Mouse (Mus musculus): ENCODE data around the gene Gm20708. TPM values are rescaled to one million over a fixed set of nuclear protein-coding genes. Genes with fewer than 3 reads are reported as not detected.

Gm20708 gene
- polyA plus RNA-seq, 1 experiment from 2014 or later = not detected

- peaks cover 37% of the 10 kb centered on the region for H3K4me1 ChIP-seq (replicated peaks)
- H3K9me3 ChIP-seq (replicated peaks) = no peaks in the 10 kb centered on the region
- no peak overlapping the region for H3K4me2 ChIP-seq
- H3K36me3 ChIP-seq = peaks cover 99% of the 10 kb centered on the region
- DNase-seq (no peak), ATAC-seq (ENCODE audit: low read depth) (no peak)
- no peak overlapping the region for H3K27ac ChIP-seq
- H3K27me3 ChIP-seq = no peaks in the 10 kb centered on the region
- H3K4me3 ChIP-seq (replicated peaks) = no peak overlapping the region
- H3K9ac ChIP-seq = no peak overlapping the region
- whole genome bisulfite sequencing (ENCODE audit: insufficient replicate concordance) = 94% methylated on average over 7 of the region's 7 CpGs
These were observed 37.1 kb upstream of the Gm20708 start for GRCm38 (mm10) chr11:117772352-117772751.

GRCm38 (mm10) chr11:117774925-117775324 lies 34.5 kb upstream of the Gm20708 start:
- Histone ChIP-seq H3K36me3 (peaks cover 89% of the 10 kb centered on the region), H3K4me1 (replicated peaks) (peaks cover 47% of the 10 kb centered on the region), H3K27ac (no peak overlapping the region), H3K27me3 (no peaks in the 10 kb centered on the region), H3K4me3 (replicated peaks) (no peak overlapping the region), H3K9me3 (replicated peaks) (no peaks in the 10 kb centered on the region), H3K9ac (no peak overlapping the region), H3K4me2 (no peak overlapping the region)
- DNase-seq (no peak), ATAC-seq (ENCODE audit: low read depth) (no peak)
- 93% methylated on average over 10 of the region's 10 CpGs for WGBS (ENCODE audit: insufficient replicate concordance)

GRCm38 (mm10) chr11:117775540-117775939 lies 33.9 kb upstream of the Gm20708 start:
- DNase-seq = no peak
- 76% methylated on average over 13 of the region's 13 CpGs for WGBS (ENCODE audit: insufficient replicate concordance)
- Histone ChIP-seq H3K4me1 (replicated peaks) (peaks cover 47% of the 10 kb centered on the region), H3K4me2 (no peak overlapping the region), H3K27ac (0 out of 2 replicates have a peak overlapping the region, but pooled peaks have one; percentile 34), H3K36me3 (peaks cover 83% of the 10 kb centered on the region), H3K9me3 (replicated peaks) (no peaks in the 10 kb centered on the region), H3K9ac (no peak overlapping the region), H3K27me3 (no peaks in the 10 kb centered on the region), H3K4me3 (replicated peaks) (no peak overlapping the region)
- no peak for ATAC-seq (ENCODE audit: low read depth)

- Histone ChIP-seq H3K27me3 (no peaks in the 10 kb centered on the region), H3K4me2 (no peak overlapping the region), H3K27ac (peak overlapping the region; percentile 34; the same call in 1 of the 2 replicates), H3K36me3 (peaks cover 76% of the 10 kb centered on the region), H3K9me3 (replicated peaks) (no peaks in the 10 kb centered on the region), H3K9ac (no peak overlapping the region), H3K4me1 (replicated peaks) (peaks cover 51% of the 10 kb centered on the region), H3K4me3 (replicated peaks) (no peak overlapping the region)
- no peak for DNase-seq
- no peak for ATAC-seq (ENCODE audit: low read depth)
- 94% methylated on average over 14 of the region's 14 CpGs for WGBS (ENCODE audit: insufficient replicate concordance)
These were observed 33.2 kb upstream of the Gm20708 start for GRCm38 (mm10) chr11:117776085-117776792.

- Histone ChIP-seq H3K27me3 (no peaks in the 10 kb centered on the region), H3K9ac (peak overlapping the region; percentile 97), H3K4me2 (peak overlapping the region; percentile 98), H3K27ac (peak overlapping the region; percentile 100; the same call in 1 of the 2 replicates), H3K4me1 (replicated peaks) (peaks cover 60% of the 10 kb centered on the region), H3K36me3 (peaks cover 67% of the 10 kb centered on the region), H3K4me3 (replicated peaks) (0 out of 2 replicates have a peak overlapping the region, but pooled peaks have one; percentile 96), H3K9me3 (replicated peaks) (no peaks in the 10 kb centered on the region)
- no peak for DNase-seq
- WGBS (ENCODE audit: insufficient replicate concordance) = 84% methylated on average over 5 of the region's 5 CpGs
- ATAC-seq (ENCODE audit: low read depth) = no peak
These were observed 32.4 kb upstream of the Gm20708 start for GRCm38 (mm10) chr11:117777111-117777510.

- peak overlapping the region; percentile 98 for H3K4me2 ChIP-seq
- 91% methylated on average over 11 of the region's 11 CpGs for WGBS (ENCODE audit: insufficient replicate concordance)
- peak overlapping the region; percentile 100 for H3K27ac ChIP-seq
- peak overlapping the region; percentile 97 for H3K9ac ChIP-seq
- H3K4me1 ChIP-seq (replicated peaks) = peaks cover 65% of the 10 kb centered on the region
- no peaks in the 10 kb centered on the region for H3K9me3 ChIP-seq (replicated peaks)
- H3K36me3 ChIP-seq = peaks cover 58% of the 10 kb centered on the region
- no peak for DNase-seq
- peak overlapping the region; percentile 96 for H3K4me3 ChIP-seq (replicated peaks)
- no peaks in the 10 kb centered on the region for H3K27me3 ChIP-seq
- ATAC-seq (ENCODE audit: low read depth) = no peak
These were observed 31.4 kb upstream of the Gm20708 start for GRCm38 (mm10) chr11:117778031-117778430.

GRCm38 (mm10) chr11:117778851-117779433 lies 30.5 kb upstream of the Gm20708 start:
- Histone ChIP-seq H3K4me3 (replicated peaks) (peak overlapping the region; percentile 96), H3K27me3 (no peaks in the 10 kb centered on the region), H3K9ac (peak overlapping the region; percentile 97), H3K9me3 (replicated peaks) (no peaks in the 10 kb centered on the region), H3K4me1 (replicated peaks) (peaks cover 66% of the 10 kb centered on the region), H3K27ac (peak overlapping the region; percentile 100), H3K36me3 (peaks cover 52% of the 10 kb centered on the region), H3K4me2 (peak overlapping the region; percentile 98)
- ATAC-seq (ENCODE audit: low read depth) = no peak
- WGBS (ENCODE audit: insufficient replicate concordance) = 25% methylated on average over 12 of the region's 12 CpGs
- DNase-seq = peak; percentile 52

GRCm38 (mm10) chr11:117779434-117780198 lies 29.9 kb upstream of the Gm20708 start:
- H3K36me3 ChIP-seq = peaks cover 52% of the 10 kb centered on the region
- peak; percentile 33 for ATAC-seq (ENCODE audit: low read depth)
- H3K9me3 ChIP-seq (replicated peaks) = no peaks in the 10 kb centered on the region
- peak overlapping the region; percentile 97 for H3K9ac ChIP-seq
- no peaks in the 10 kb centered on the region for H3K27me3 ChIP-seq
- WGBS (ENCODE audit: insufficient replicate concordance) = 2% methylated on average over 38 of the region's 38 CpGs
- peak overlapping the region; percentile 100 for H3K27ac ChIP-seq
- peak overlapping the region; percentile 98 for H3K4me2 ChIP-seq
- H3K4me3 ChIP-seq (replicated peaks) = peak overlapping the region; percentile 96
- peaks cover 71% of the 10 kb centered on the region for H3K4me1 ChIP-seq (replicated peaks)
- peak; percentile 58 for DNase-seq

GRCm38 (mm10) chr11:117780199-117780515 lies 29.3 kb upstream of the Gm20708 start:
- H3K9ac ChIP-seq = peak overlapping the region; percentile 97
- H3K4me1 ChIP-seq (replicated peaks) = peaks cover 76% of the 10 kb centered on the region
- peak overlapping the region; percentile 96 for H3K4me3 ChIP-seq (replicated peaks)
- peak overlapping the region; percentile 100 for H3K27ac ChIP-seq
- H3K36me3 ChIP-seq = peaks cover 52% of the 10 kb centered on the region
- ATAC-seq (ENCODE audit: low read depth) = peak; percentile 8
- H3K27me3 ChIP-seq = no peaks in the 10 kb centered on the region
- H3K9me3 ChIP-seq (replicated peaks) = no peaks in the 10 kb centered on the region
- WGBS (ENCODE audit: insufficient replicate concordance) = under 1% methylated on average over 17 of the region's 17 CpGs
- peak overlapping the region; percentile 98 for H3K4me2 ChIP-seq
- no peak for DNase-seq

- Histone ChIP-seq H3K27ac (peak overlapping the region; percentile 100), H3K36me3 (peaks cover 52% of the 10 kb centered on the region), H3K4me3 (replicated peaks) (peak overlapping the region; percentile 96), H3K4me2 (peak overlapping the region; percentile 98), H3K9me3 (replicated peaks) (no peaks in the 10 kb centered on the region), H3K27me3 (no peaks in the 10 kb centered on the region), H3K4me1 (replicated peaks) (peaks cover 79% of the 10 kb centered on the region), H3K9ac (peak overlapping the region; percentile 97)
- ATAC-seq (ENCODE audit: low read depth) (peak; percentile 76), DNase-seq (peak; percentile 94)
- WGBS (ENCODE audit: insufficient replicate concordance) = under 1% methylated on average over 19 of the region's 19 CpGs
These were observed 28.8 kb upstream of the Gm20708 start for GRCm38 (mm10) chr11:117780582-117781111.

- Histone ChIP-seq H3K4me3 (replicated peaks) (peak overlapping the region; percentile 96), H3K27me3 (no peaks in the 10 kb centered on the region), H3K36me3 (peaks cover 52% of the 10 kb centered on the region), H3K9me3 (replicated peaks) (no peaks in the 10 kb centered on the region), H3K4me2 (peak overlapping the region; percentile 98), H3K9ac (peak overlapping the region; percentile 97), H3K27ac (peak overlapping the region; percentile 100), H3K4me1 (replicated peaks) (peaks cover 81% of the 10 kb centered on the region)
- 4% methylated on average over 18 of the region's 18 CpGs for WGBS (ENCODE audit: insufficient replicate concordance)
- ATAC-seq (ENCODE audit: low read depth) = peak; percentile 7
- DNase-seq = peak; percentile 34
These were observed 28.2 kb upstream of the Gm20708 start for GRCm38 (mm10) chr11:117781199-117781821.

Data from liver, embryonic 13.5 days (tissue).